9 mouse cellular contexts compared by ENCODE assay signal in the genomic region with DNA sequence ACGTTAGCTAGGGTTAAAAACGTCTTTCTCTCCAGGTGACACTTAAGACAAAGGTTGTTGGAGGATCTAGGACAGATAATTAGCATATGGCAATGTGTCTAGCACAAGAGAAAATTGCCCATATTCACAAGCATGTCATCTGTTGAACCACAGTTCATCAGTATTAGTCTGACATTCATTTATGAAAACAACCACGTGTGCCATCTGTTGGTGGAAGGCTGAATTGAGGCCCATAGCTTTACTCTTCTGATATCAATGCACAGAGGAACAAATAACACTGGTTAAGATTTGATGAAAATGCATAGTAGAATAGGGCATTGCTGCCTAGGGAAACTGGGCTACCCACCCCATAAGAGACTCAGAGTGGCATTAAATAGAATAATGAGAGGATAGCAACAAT. TPM values are rescaled to one million over a fixed set of nuclear protein-coding genes. Genes with fewer than 3 reads are reported as not detected.
DNase-seq lines count a peak whose midpoint lies in the region; ATAC-seq and TF ChIP-seq lines count a peak whose summit lies in the region.
"Had no signal": no experiment of that assay in that cellular context is flagged by ENCODE, and none has a peak within 500 bp of the region (broad histone marks: within the 10 kb centered on the region; RNA-seq: fewer than 3 reads in every experiment).

No protein-coding gene starts in this region.

- no peaks in the 10 kb centered on the region for H3K9me3 ChIP-seq in kidney, embryonic 14.5 days (ENCODE audit: control insufficient read depth, low read length)
- no peaks in the 10 kb centered on the region for H3K9me3 ChIP-seq in forebrain, embryonic 13.5 days (replicated peaks)

- no peak overlapping the region for H3K4me2 ChIP-seq in kidney, embryonic 14.5 days (replicated peaks; ENCODE audit: low read depth, low read length)
- H3K4me2 ChIP-seq in forebrain, embryonic 13.5 days: no peak overlapping the region

- no peak for ATAC-seq in kidney, embryonic 14.5 days (ENCODE audit: low FRiP score, low TSS enrichment)
- peak; percentile 57 for ATAC-seq in forebrain, embryonic 13.5 days
- ATAC-seq in megakaryocyte progenitor cell, adult 5-6 weeks (replicated peaks; ENCODE audit: poor library complexity): no peak

- WGBS in kidney, adult 2 months: 44% methylated on average over 3 of the region's 3 CpGs
- WGBS in kidney, embryonic 14.5 days: 56% methylated on average over 3 of the region's 3 CpGs
- WGBS in forebrain, embryonic 13.5 days: 33% methylated on average over 3 of the region's 3 CpGs

- no peaks in the 10 kb centered on the region for H3K4me1 ChIP-seq in kidney, adult 2 months (ENCODE audit: control insufficient read depth, insufficient read depth, low read length)
- H3K4me1 ChIP-seq in kidney, embryonic 14.5 days (ENCODE audit: control insufficient read depth, insufficient read depth, low read length): no peaks in the 10 kb centered on the region
- H3K4me1 ChIP-seq in forebrain, embryonic 13.5 days: no peaks in the 10 kb centered on the region

- TF ChIP-seq CTCF in kidney, adult 2 months (conservative IDR thresholded peaks at IDR 0.05; ENCODE audit: insufficient read depth, insufficient read length, low read depth, low read length): 0 out of 2 replicates have a peak, but pooled peaks have one; percentile 2

- H3K36me3 ChIP-seq in kidney, adult 2 months (ENCODE audit: control insufficient read depth, insufficient read depth, low read length): no peaks in the 10 kb centered on the region
- no peaks in the 10 kb centered on the region for H3K36me3 ChIP-seq in kidney, embryonic 14.5 days (ENCODE audit: control insufficient read depth, insufficient read depth, low read length)
- H3K36me3 ChIP-seq in forebrain, embryonic 13.5 days (ENCODE audit: poor library complexity, severe bottlenecking): no peaks in the 10 kb centered on the region

- DNase-seq in adrenal gland, postnatal 10 days: peak; percentile 12
- DNase-seq in adrenal gland, adult 8-10 months: no peak
- DNase-seq in kidney, adult 2 months: no peak
- peak; percentile 19 for DNase-seq in lung, postnatal 14 days
- no peak for DNase-seq in lung, postnatal 36 days
- DNase-seq: lung, postnatal 4 days had no signal

- TF ChIP-seq POLR2A in kidney, adult 2 months (IDR thresholded peaks at IDR 0.05; ENCODE audit: low read depth, low read length): no peak

- H3K9ac ChIP-seq in kidney, embryonic 14.5 days (ENCODE audit: low read depth, low read length): no peak overlapping the region
- no peak overlapping the region for H3K9ac ChIP-seq in forebrain, embryonic 13.5 days

- no peak overlapping the region for H3K4me3 ChIP-seq in kidney, adult 2 months (ENCODE audit: insufficient read depth, low read depth, low read length)
- H3K4me3 ChIP-seq in kidney, embryonic 14.5 days (ENCODE audit: low read length): no peak overlapping the region
- no peak overlapping the region for H3K4me3 ChIP-seq in forebrain, embryonic 13.5 days

- no peak overlapping the region for H3K27ac ChIP-seq in kidney, adult 2 months (ENCODE audit: insufficient read depth, low read depth, low read length)
- H3K27ac ChIP-seq in kidney, embryonic 14.5 days (ENCODE audit: low read depth, low read length): no peak overlapping the region
- no peak overlapping the region for H3K27ac ChIP-seq in forebrain, embryonic 13.5 days

- no peaks in the 10 kb centered on the region for H3K27me3 ChIP-seq in kidney, adult 2 months (replicated peaks; ENCODE audit: control insufficient read depth, insufficient read depth, low read length)
- H3K27me3 ChIP-seq in kidney, embryonic 14.5 days (ENCODE audit: control insufficient read depth, insufficient read depth, low read length): no peaks in the 10 kb centered on the region
- H3K27me3 ChIP-seq in forebrain, embryonic 13.5 days: no peaks in the 10 kb centered on the region

RNA-seq across cellular contexts. Expression of a gene that starts 8.7 kb away (rescaled TPM):
- total RNA-seq in adrenal gland, postnatal 10 days (2021): 1 to 10 TPM; 1.5 to 1.9 TPM
- under 1 TPM; 0.31 to 0.73 (median 0.40) TPM for total RNA-seq in adrenal gland, adult 8-10 months (2022)
- 0.02 and 0.04 TPM in 2 replicates for polyA plus RNA-seq in kidney, adult 2 months (2012; rRNA removed)
- polyA plus RNA-seq in kidney, embryonic 14.5 days (2014; fragmentation: Nextera tagmentation; extraction: Ambion mirVana): 0.27 and 0.47 TPM in 2 replicates
- 2.7 and 2.8 TPM in 2 replicates for polyA plus RNA-seq in forebrain, embryonic 13.5 days (2015; fragmentation: Nextera tagmentation; extraction: Ambion mirVana)
- not detected in 2 replicates for total RNA-seq in megakaryocyte progenitor cell, adult 5-6 weeks (2015)
- not detected in 2 replicates for total RNA-seq in megakaryocyte progenitor cell, adult 5-6 weeks (2017)

Comparison
In these comparisons a context has a peak if more than half of its experiments do, and no peak if none do; other contexts are left out.
1. DNase-seq: peak in adrenal gland, postnatal 10 days (single experiment) and lung, postnatal 14 days (single experiment); none in adrenal gland, adult 8-10 months (single experiment), kidney, adult 2 months (single experiment) and lung, postnatal 36 days (single experiment).